Mouse (Mus musculus): ENCODE data around the gene Gins1.

Gene Gins1

GRCm38 (mm10) chr2:150877561-150877960, 27.6 kb upstream of the Gins1 start:
- Histone ChIP-seq H3K36me3 (ENCODE audit: insufficient read depth, low read length) (peaks cover 13% of the 10 kb centered on the region), H3K27me3 (ENCODE audit: insufficient read depth, low read length) (no peaks in the 10 kb centered on the region), H3K4me1 (replicated peaks; ENCODE audit: low read depth, low read length) (no peaks in the 10 kb centered on the region; the same call in 1 of the 2 replicates), H3K4me3 (replicated peaks; ENCODE audit: low read length) (no peak overlapping the region), H3K9me3 (ENCODE audit: low read length) (no peaks in the 10 kb centered on the region)
- TF ChIP-seq POU5F1 (IDR thresholded peaks at IDR 0.05; ENCODE audit: borderline replicate concordance, low read length) (no peak), NANOG (IDR thresholded peaks at IDR 0.05; ENCODE audit: borderline replicate concordance, low read length) (no peak), CTCF (conservative IDR thresholded peaks at IDR 0.05; ENCODE audit: low read length) (no peak)

GRCm38 (mm10) chr2:150884075-150884778, 21.0 kb upstream of the Gins1 start:
- TF ChIP-seq NANOG (IDR thresholded peaks at IDR 0.05; ENCODE audit: borderline replicate concordance, low read length) (no peak), POU5F1 (IDR thresholded peaks at IDR 0.05; ENCODE audit: borderline replicate concordance, low read length) (no peak), CTCF (conservative IDR thresholded peaks at IDR 0.05; ENCODE audit: low read length) (no peak)
- no peaks in the 10 kb centered on the region for H3K9me3 ChIP-seq (ENCODE audit: low read length)

GRCm38 (mm10) chr2:150884779-150885110, 20.5 kb upstream of the Gins1 start:
- TF ChIP-seq CTCF (conservative IDR thresholded peaks at IDR 0.05; ENCODE audit: low read length) (no peak), NANOG (IDR thresholded peaks at IDR 0.05; ENCODE audit: borderline replicate concordance, low read length) (no peak), POU5F1 (IDR thresholded peaks at IDR 0.05; ENCODE audit: borderline replicate concordance, low read length) (no peak)
- Histone ChIP-seq H3K36me3 (ENCODE audit: insufficient read depth, low read length) (peaks cover 19% of the 10 kb centered on the region), H3K4me1 (replicated peaks; ENCODE audit: low read depth, low read length) (peaks cover 8% of the 10 kb centered on the region), H3K9me3 (ENCODE audit: low read length) (no peaks in the 10 kb centered on the region), H3K27me3 (ENCODE audit: insufficient read depth, low read length) (no peaks in the 10 kb centered on the region), H3K4me3 (replicated peaks; ENCODE audit: low read length) (no peak overlapping the region)

More at GRCm38 (mm10) chr2:150884075-150884778, 21.0 kb upstream of the Gins1 start:
- peaks cover 8% of the 10 kb centered on the region for H3K4me1 ChIP-seq (replicated peaks; ENCODE audit: low read depth, low read length)
- no peaks in the 10 kb centered on the region for H3K27me3 ChIP-seq (ENCODE audit: insufficient read depth, low read length)
- peaks cover 19% of the 10 kb centered on the region for H3K36me3 ChIP-seq (ENCODE audit: insufficient read depth, low read length)
- H3K4me3 ChIP-seq (replicated peaks; ENCODE audit: low read length), result no peak overlapping the region

GRCm38 (mm10) chr2:150885814-150886213, 19.4 kb upstream of the Gins1 start:
- H3K4me1 ChIP-seq (replicated peaks; ENCODE audit: low read depth, low read length), result peaks cover 8% of the 10 kb centered on the region
- no peaks in the 10 kb centered on the region for H3K9me3 ChIP-seq (ENCODE audit: low read length)
- no peak for TF ChIP-seq POU5F1 (IDR thresholded peaks at IDR 0.05; ENCODE audit: borderline replicate concordance, low read length)
- no peaks in the 10 kb centered on the region for H3K27me3 ChIP-seq (ENCODE audit: insufficient read depth, low read length)
- H3K4me3 ChIP-seq (replicated peaks; ENCODE audit: low read length), result no peak overlapping the region
- H3K36me3 ChIP-seq (ENCODE audit: insufficient read depth, low read length), result peaks cover 19% of the 10 kb centered on the region

- Histone ChIP-seq H3K4me3 (replicated peaks; ENCODE audit: low read length) (no peak overlapping the region), H3K4me1 (replicated peaks; ENCODE audit: low read depth, low read length) (peaks cover 11% of the 10 kb centered on the region), H3K9me3 (ENCODE audit: low read length) (no peaks in the 10 kb centered on the region), H3K36me3 (ENCODE audit: insufficient read depth, low read length) (peaks cover 19% of the 10 kb centered on the region), H3K27me3 (ENCODE audit: insufficient read depth, low read length) (no peaks in the 10 kb centered on the region)
- TF ChIP-seq CTCF (conservative IDR thresholded peaks at IDR 0.05; ENCODE audit: low read length) (no peak), POU5F1 (IDR thresholded peaks at IDR 0.05; ENCODE audit: borderline replicate concordance, low read length) (no peak), NANOG (IDR thresholded peaks at IDR 0.05; ENCODE audit: borderline replicate concordance, low read length) (no peak)
Observed at GRCm38 (mm10) chr2:150886315-150886714, 18.9 kb upstream of the Gins1 start.

GRCm38 (mm10) chr2:150887370-150887769, 17.8 kb upstream of the Gins1 start:
- H3K9me3 ChIP-seq (ENCODE audit: low read length), result no peaks in the 10 kb centered on the region
- H3K36me3 ChIP-seq (ENCODE audit: insufficient read depth, low read length), result peaks cover 16% of the 10 kb centered on the region
- no peaks in the 10 kb centered on the region for H3K27me3 ChIP-seq (ENCODE audit: insufficient read depth, low read length)
- no peak overlapping the region for H3K4me3 ChIP-seq (replicated peaks; ENCODE audit: low read length)
- TF ChIP-seq NANOG (IDR thresholded peaks at IDR 0.05; ENCODE audit: borderline replicate concordance, low read length) (no peak), POU5F1 (IDR thresholded peaks at IDR 0.05; ENCODE audit: borderline replicate concordance, low read length) (no peak), CTCF (conservative IDR thresholded peaks at IDR 0.05; ENCODE audit: low read length) (no peak)
- H3K4me1 ChIP-seq (replicated peaks; ENCODE audit: low read depth, low read length), result peaks cover 14% of the 10 kb centered on the region

- Histone ChIP-seq H3K36me3 (ENCODE audit: insufficient read depth, low read length) (peaks cover 6% of the 10 kb centered on the region), H3K9me3 (ENCODE audit: low read length) (no peaks in the 10 kb centered on the region), H3K4me1 (replicated peaks; ENCODE audit: low read depth, low read length) (peaks cover 26% of the 10 kb centered on the region), H3K27me3 (ENCODE audit: insufficient read depth, low read length) (no peaks in the 10 kb centered on the region), H3K4me3 (replicated peaks; ENCODE audit: low read length) (no peak overlapping the region)
- TF ChIP-seq POU5F1 (IDR thresholded peaks at IDR 0.05; ENCODE audit: borderline replicate concordance, low read length), result no peak
- no peak for TF ChIP-seq CTCF (conservative IDR thresholded peaks at IDR 0.05; ENCODE audit: low read length)
- TF ChIP-seq NANOG (IDR thresholded peaks at IDR 0.05; ENCODE audit: borderline replicate concordance, low read length), result no peak
Observed at GRCm38 (mm10) chr2:150894617-150895267, 10.5 kb upstream of the Gins1 start.

GRCm38 (mm10) chr2:150895691-150896252, 9.4 kb upstream of the Gins1 start:
- H3K4me3 ChIP-seq (replicated peaks; ENCODE audit: low read length), result no peak overlapping the region
- no peak for TF ChIP-seq CTCF (conservative IDR thresholded peaks at IDR 0.05; ENCODE audit: low read length)
- no peaks in the 10 kb centered on the region for H3K9me3 ChIP-seq (ENCODE audit: low read length)
- no peaks in the 10 kb centered on the region for H3K27me3 ChIP-seq (ENCODE audit: insufficient read depth, low read length)
- peaks cover 26% of the 10 kb centered on the region for H3K4me1 ChIP-seq (replicated peaks; ENCODE audit: low read depth, low read length)
- H3K36me3 ChIP-seq (ENCODE audit: insufficient read depth, low read length), result peaks cover 13% of the 10 kb centered on the region

All from E14TG2a.4 (cell line).